Mouse (Mus musculus) cerebellum, adult 8-10 months (tissue): ENCODE measurements around the gene Gm12355.

Experiments
- DNase-seq: peaks from one replicate; pipeline ENCODE4 v3.0.0; 2022

Gm12355 gene

DNA sequence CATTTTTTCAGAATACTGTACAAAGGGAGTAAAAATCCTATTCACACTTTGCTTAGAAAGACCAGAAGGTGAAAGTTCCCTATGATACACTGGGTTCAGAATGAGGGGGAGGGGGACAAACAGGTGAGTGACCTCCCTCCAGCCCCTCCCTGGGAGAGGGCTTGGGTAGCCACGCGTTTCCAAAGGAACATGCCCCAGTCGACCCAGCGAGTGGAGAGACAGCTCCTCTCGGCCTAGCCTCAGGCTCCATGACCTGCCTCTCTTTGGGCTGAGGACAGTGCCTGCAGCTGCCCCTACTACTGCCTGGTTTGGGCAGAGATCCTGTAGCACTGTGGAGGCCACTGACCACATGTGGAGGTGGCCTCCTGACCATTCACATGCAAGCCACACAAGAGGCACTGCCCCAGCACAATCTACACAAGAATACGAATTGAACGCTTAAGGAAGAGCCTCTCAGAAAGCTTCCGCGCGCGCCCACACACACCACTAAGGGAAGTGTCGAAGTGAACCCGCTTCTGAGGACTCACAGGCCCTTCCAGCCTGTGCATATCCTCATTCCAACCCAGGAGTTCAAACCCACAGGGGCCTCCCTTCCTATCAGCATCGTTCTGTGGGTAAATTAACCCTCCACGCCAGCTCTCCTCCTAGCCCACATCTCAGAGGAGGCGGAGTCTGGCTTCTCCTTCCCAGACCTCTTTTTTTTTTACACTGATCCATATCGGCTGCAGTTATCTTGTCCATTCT, 44.0 kb downstream of the Gm12355 start:
- DNase-seq = no peak

DNA sequence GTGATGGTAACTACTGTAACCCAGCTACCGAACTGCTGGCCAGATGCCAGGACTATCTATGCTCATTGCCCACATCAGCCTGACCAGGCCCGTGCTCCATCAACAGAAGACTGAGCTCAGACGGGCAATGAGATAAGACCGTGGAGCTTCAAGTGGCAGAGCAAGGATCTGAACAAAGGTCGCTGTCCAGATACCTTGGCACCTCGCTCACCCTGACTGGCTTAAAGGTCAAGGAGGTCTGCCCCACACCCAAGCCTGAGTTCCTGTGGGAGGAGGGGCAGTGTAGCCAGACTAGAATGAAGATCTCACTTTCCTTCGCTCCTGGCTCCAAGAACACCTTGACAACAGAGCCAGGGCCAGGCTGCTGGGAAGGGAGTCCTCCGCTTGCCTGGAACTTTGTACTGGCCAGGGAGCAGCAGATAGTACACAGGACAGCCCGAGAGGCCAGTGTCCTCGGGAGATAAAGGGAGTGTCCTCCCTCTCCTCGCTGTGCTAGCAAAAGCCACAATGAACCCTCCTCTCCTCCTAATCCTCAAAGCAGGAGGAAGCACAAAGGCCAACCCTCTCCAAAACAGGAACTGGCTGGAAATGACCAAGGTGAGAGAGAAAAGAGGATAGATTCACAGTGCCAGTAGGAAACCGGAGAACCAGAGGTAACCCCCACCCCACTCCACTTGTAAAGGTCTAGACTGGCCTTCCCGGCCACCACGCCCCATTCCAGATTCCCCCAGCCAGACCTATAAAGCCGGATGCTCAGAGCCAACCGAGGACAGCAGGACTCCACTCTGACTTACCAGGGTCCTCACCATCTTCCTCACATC, 45.0 kb downstream of the Gm12355 start:
- no peak for DNase-seq

DNA sequence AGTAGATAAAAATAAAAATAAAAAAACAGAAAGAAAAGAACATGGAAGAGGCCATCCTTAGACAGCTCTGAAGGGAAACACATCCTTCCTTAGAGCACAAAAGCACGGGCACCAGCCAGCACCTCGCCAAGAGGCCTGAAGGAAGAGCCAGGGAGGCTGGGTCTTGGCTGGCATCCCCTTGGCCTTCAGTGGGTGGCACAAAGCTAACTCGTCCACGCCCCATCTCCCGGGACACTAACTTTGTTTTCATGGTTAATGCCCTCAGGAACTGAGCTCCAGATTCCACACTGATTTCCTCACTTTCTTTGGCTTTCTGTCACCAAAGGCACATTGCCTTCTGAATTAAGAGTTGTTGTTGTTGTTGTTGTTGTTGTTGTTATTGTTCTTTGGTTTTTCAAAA, 47.7 kb downstream of the Gm12355 start:
- no peak for DNase-seq
